Mouse (Mus musculus): ENCODE data around the gene Galk1.

DNA sequence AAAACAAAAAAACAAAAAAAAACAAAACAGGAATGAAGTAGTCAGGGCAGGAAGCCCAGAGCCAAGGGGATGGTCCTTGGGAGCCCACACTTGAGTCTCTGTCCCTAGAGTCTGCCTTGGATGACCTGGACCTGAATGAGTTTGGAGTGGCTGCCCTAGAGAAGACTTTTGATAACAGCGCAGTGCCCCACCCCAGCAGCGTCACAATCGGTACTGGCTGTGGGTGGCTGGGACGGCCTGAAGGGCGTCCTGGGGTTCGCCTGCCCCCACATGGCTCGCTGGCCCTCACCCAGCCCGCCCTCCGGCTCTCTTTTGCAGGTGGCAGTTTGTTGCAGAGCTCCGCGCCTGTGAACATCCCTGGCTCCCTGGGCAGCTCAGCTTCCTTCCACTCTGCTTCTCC is 43.4 kb upstream of the Galk1 start:
- TF ChIP-seq POLR2A (IDR thresholded peaks at IDR 0.05; ENCODE audit: borderline replicate concordance, control insufficient read depth, low read depth, low read length) (no peak), CTCF (IDR thresholded peaks at IDR 0.05; ENCODE audit: control insufficient read depth, insufficient read depth, low read length) (no peak)

All from bone marrow, adult 2 months (tissue).